In genomic region chr4:89508103-89508763, GRCm38 (mm10) we compare ENCODE assay signal across 12 mouse cellular contexts.
DNase-seq lines count a peak whose midpoint lies in the region; ATAC-seq and TF ChIP-seq lines count a peak whose summit lies in the region.
"Had no signal": no experiment of that assay in that cellular context is flagged by ENCODE, and none has a peak within 500 bp of the region (broad histone marks: within the 10 kb centered on the region; RNA-seq: fewer than 3 reads in every experiment).

No protein-coding gene starts in this region.

- no peak overlapping the region; the same call in 1 of the 2 replicates for H3K27ac ChIP-seq in limb, embryonic 13.5 days
- no peak overlapping the region for H3K27ac ChIP-seq in cerebellum, adult 2 months (ENCODE audit: insufficient read depth, low read length)

- WGBS in limb, embryonic 13.5 days, result 18% methylated on average over 6 of the region's 6 CpGs
- WGBS in cerebellum, adult 2 months, result 49% methylated on average over 6 of the region's 6 CpGs

- peaks cover 11% of the 10 kb centered on the region for H3K4me1 ChIP-seq in limb, embryonic 13.5 days
- H3K4me1 ChIP-seq in cerebellum, adult 2 months (ENCODE audit: control insufficient read depth, insufficient read depth, low read length), result no peaks in the 10 kb centered on the region

- H3K4me3 ChIP-seq in limb, embryonic 13.5 days, result no peak overlapping the region
- H3K4me3 ChIP-seq in cerebellum, adult 2 months (replicated peaks; ENCODE audit: insufficient read depth, low read depth, low read length), result no peak overlapping the region

- H3K27me3 ChIP-seq in limb, embryonic 13.5 days, result peaks cover 30% of the 10 kb centered on the region; the same call in 1 of the 2 replicates
- no peaks in the 10 kb centered on the region for H3K27me3 ChIP-seq in cerebellum, adult 2 months (ENCODE audit: control insufficient read depth, insufficient read depth, low read length)

- H3K36me3 ChIP-seq in limb, embryonic 13.5 days, result no peaks in the 10 kb centered on the region

- no peak overlapping the region for H3K9ac ChIP-seq in limb, embryonic 13.5 days
- H3K9ac ChIP-seq: lung, embryonic 14.5 days had no signal

- TF ChIP-seq CTCF in cerebellum, adult 2 months (IDR thresholded peaks at IDR 0.05; ENCODE audit: borderline replicate concordance, insufficient read depth, low read depth, low read length), result no peak

- no peak for TF ChIP-seq POLR2A in cerebellum, adult 2 months (IDR thresholded peaks at IDR 0.05; ENCODE audit: borderline replicate concordance, insufficient read depth, low read length)

- ATAC-seq in limb, embryonic 13.5 days (ENCODE audit: low FRiP score, low read depth), result peak; percentile 54; the same call in 1 of the 2 replicates
- ATAC-seq: activated CD4-positive, CD25-positive, alpha-beta regulatory T cell, adult 4 months had no signal

- DNase-seq in 3134 (ENCODE audit: extremely low read depth, insufficient read length, low spot score), result peak; percentile 56
- peak; percentile 58 for DNase-seq in MN1 (ENCODE audit: low spot score)
- DNase-seq in hindlimb bud, embryonic 11.5 days (ENCODE audit: extremely low spot score, low read depth, low spot score), result peak; percentile 58
- DNase-seq in B cell, adult 2 months, result no peak
- no peak for DNase-seq in cerebellum, adult 2 months
- no peak for DNase-seq in layer of hippocampus, adult 9-11 months
- DNase-seq: cerebellum, postnatal 14 days; heart, adult 18-20 months; lung, embryonic 14.5 days; retina, postnatal 1 day had no signal

- peak overlapping the region; percentile 34 for H3K4me2 ChIP-seq in limb, embryonic 13.5 days (replicated peaks)
- H3K4me2 ChIP-seq: lung, embryonic 14.5 days had no signal

- H3K9me3 ChIP-seq in limb, embryonic 13.5 days, result no peaks in the 10 kb centered on the region

Comparison
In these comparisons a context has a peak if more than half of its experiments do, and no peak if none do; other contexts are left out.
1. DNase-seq: peak in 3134 (single experiment), MN1 (single experiment) and hindlimb bud, embryonic 11.5 days (single experiment); none in B cell, adult 2 months (0 of 2), cerebellum, adult 2 months (0 of 2) and layer of hippocampus, adult 9-11 months (single experiment).